Mouse (Mus musculus): ENCODE data around the gene Nbeal2.

GRCm38 (mm10) chr9:110651931-110652722, 1.8 kb downstream of the Nbeal2 start:
- no peak for TF ChIP-seq GATA1 (IDR thresholded peaks at IDR 0.05; ENCODE audit: low read length)
- TF ChIP-seq TAL1 (IDR thresholded peaks at IDR 0.05; ENCODE audit: low read length) = no peak

Data from erythroblast, embryonic 14.5 days (primary cell).